Mouse (Mus musculus) hindbrain, embryonic 14.5 days (tissue): ENCODE results near the gene Clptm1. TPM values are rescaled to one million over a fixed set of nuclear protein-coding genes. Genes with fewer than 3 reads are reported as not detected.
A peak's percentile ranks its signal among the peaks of the same experiment; 100 is the strongest.

Experiments used
- ATAC-seq: fragments of 200-750 bp; cut with Nextera tagmentation; 2 replicates; pipeline ENCODE4 v1.8.0; 2017; ENCODE audit warnings: moderate number of reproducible peaks, mild to moderate bottlenecking, moderate TSS enrichment, moderate library complexity; ENCODE audit not compliant: low FRiP score
- DNase-seq: peaks from one replicate; pipeline ENCODE4 v3.0.0-alpha.2; 2015; ENCODE audit warnings: low spot score
- H3K27ac ChIP-seq: fragments of 300-500 bp; sonication (generic); 2 replicates; pipeline ENCODE4 v1.5.1; 2014; ENCODE audit warnings: mild to moderate bottlenecking, moderate library complexity
- H3K27me3 ChIP-seq: fragments of 300-500 bp; sonication (generic); 2 replicates; pipeline ENCODE4 v1.6.1; 2014; ENCODE audit warnings: mild to moderate bottlenecking, low read length, mixed read lengths; ENCODE audit not compliant: control insufficient read depth, insufficient read depth
- H3K36me3 ChIP-seq: fragments of 300-500 bp; sonication (generic); replicated peaks from 2 replicates; pipeline ENCODE4 v1.6.1; 2014; ENCODE audit not compliant: control insufficient read depth, insufficient read depth
- H3K4me1 ChIP-seq: fragments of 300-500 bp; sonication (generic); replicated peaks from 2 replicates; pipeline ENCODE4 v1.6.1; 2014; ENCODE audit warnings: antibody characterized with exemption, low read length, mixed read lengths; ENCODE audit not compliant: control insufficient read depth, insufficient read depth
- H3K4me2 ChIP-seq: fragments of 300-500 bp; sonication (generic); replicated peaks from 2 replicates; pipeline ENCODE4 v1.6.1; 2014; ENCODE audit warnings: mild to moderate bottlenecking, moderate library complexity
- H3K4me3 ChIP-seq: fragments of 300-500 bp; sonication (generic); replicated peaks from 2 replicates; pipeline ENCODE4 v1.5.1; 2014; ENCODE audit warnings: mild to moderate bottlenecking, low read length
- H3K9ac ChIP-seq: fragments of 300-500 bp; sonication (generic); 2 replicates; pipeline ENCODE4 v1.6.1; 2014
- H3K9me3 ChIP-seq: fragments of 300-500 bp; sonication (generic); 2 replicates; pipeline ENCODE4 v1.6.1; 2016; ENCODE audit warnings: low read length; ENCODE audit not compliant: control insufficient read depth
- WGBS: fragments of 180-500 bp; shearing (Covaris S2); extraction: QIAGEN DNeasy Blood & Tissue Kit; methylation state at CpG from one replicate; pipeline ENCODE4 v1.1.7; 2014; 5-methylcytosine and 5-hydroxymethylcytosine counted together
- polyA plus RNA-seq: library from polyadenylated mRNA; unstranded; fragments of >200 nt; fragmentation: Nextera tagmentation; extraction: Ambion mirVana; gene quantifications from 2 replicates; pipeline ENCODE4 v1.2.1, GENCODE M21; 2014

Gene Clptm1
- polyA plus RNA-seq, 1 experiment from 2014 or later, result 150 TPM

GRCm38 (mm10) chr7:19628192-19628535 is 36.7 kb downstream of the Clptm1 start:
- WGBS, result 17% methylated on average over 17 of the region's 17 CpGs
- H3K4me2 ChIP-seq, result peak overlapping the region; percentile 96
- DNase-seq (no peak), ATAC-seq (no peak)
- H3K36me3 ChIP-seq, result peaks cover 12% of the 10 kb centered on the region
- H3K4me3 ChIP-seq, result peak overlapping the region; percentile 76
- no peaks in the 10 kb centered on the region for H3K27me3 ChIP-seq
- H3K27ac ChIP-seq, result no peak overlapping the region
- H3K9me3 ChIP-seq, result no peaks in the 10 kb centered on the region
- H3K9ac ChIP-seq, result no peak overlapping the region
- H3K4me1 ChIP-seq, result 0 out of 2 replicates have a peak, but pooled peaks cover 6% of the 10 kb centered on the region

GRCm38 (mm10) chr7:19627721-19628120 is 37.1 kb downstream of the Clptm1 start:
- Histone ChIP-seq H3K36me3 (peaks cover 7% of the 10 kb centered on the region), H3K9ac (no peak overlapping the region), H3K4me2 (peak overlapping the region; percentile 96), H3K27ac (no peak overlapping the region), H3K4me1 (0 out of 2 replicates have a peak, but pooled peaks cover 6% of the 10 kb centered on the region), H3K9me3 (no peaks in the 10 kb centered on the region), H3K27me3 (no peaks in the 10 kb centered on the region), H3K4me3 (peak overlapping the region; percentile 76; the same call in 1 of the 2 replicates)
- ATAC-seq (no peak), DNase-seq (no peak)
- 66% methylated on average over 3 of the region's 3 CpGs for WGBS

- no peaks in the 10 kb centered on the region for H3K9me3 ChIP-seq
- no peak overlapping the region for H3K4me3 ChIP-seq
- no peaks in the 10 kb centered on the region for H3K27me3 ChIP-seq
- DNase-seq, result no peak
- H3K9ac ChIP-seq, result no peak overlapping the region
- no peak overlapping the region for H3K27ac ChIP-seq
- H3K36me3 ChIP-seq, result no peaks in the 10 kb centered on the region
- no peak for ATAC-seq
- H3K4me2 ChIP-seq, result no peak overlapping the region
- H3K4me1 ChIP-seq, result 0 out of 2 replicates have a peak, but pooled peaks cover 3% of the 10 kb centered on the region
- 67% methylated on average over 2 of the region's 2 CpGs for WGBS
Measured at GRCm38 (mm10) chr7:19623433-19623832, 41.4 kb downstream of the Clptm1 start.

DNA sequence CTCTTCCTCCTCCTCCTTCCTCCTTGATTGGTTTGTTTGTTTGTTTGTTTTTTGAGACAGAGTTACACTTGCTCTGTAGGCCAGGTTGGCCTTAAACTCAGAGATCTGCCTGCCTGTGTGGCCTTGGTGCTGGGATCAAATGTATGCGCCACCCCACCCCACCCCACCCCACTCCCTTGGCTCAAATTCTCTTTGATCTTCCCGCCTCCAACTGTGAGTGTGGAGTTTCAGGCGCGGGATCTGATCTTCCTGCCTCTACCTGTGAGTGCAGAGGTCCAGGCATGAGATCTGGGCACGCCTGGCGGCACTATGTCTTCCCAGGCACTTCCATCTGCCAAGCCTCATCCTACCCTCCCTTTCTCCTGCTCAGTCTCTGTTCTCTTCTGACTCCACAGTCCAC is 42.6 kb downstream of the Clptm1 start:
- ATAC-seq (no peak), DNase-seq (no peak)
- Histone ChIP-seq H3K9ac (no peak overlapping the region), H3K4me1 (no peaks in the 10 kb centered on the region), H3K36me3 (no peaks in the 10 kb centered on the region), H3K27ac (no peak overlapping the region), H3K4me3 (no peak overlapping the region), H3K27me3 (no peaks in the 10 kb centered on the region), H3K4me2 (no peak overlapping the region), H3K9me3 (no peaks in the 10 kb centered on the region)
- 45% methylated on average over 6 of the region's 6 CpGs for WGBS

DNA sequence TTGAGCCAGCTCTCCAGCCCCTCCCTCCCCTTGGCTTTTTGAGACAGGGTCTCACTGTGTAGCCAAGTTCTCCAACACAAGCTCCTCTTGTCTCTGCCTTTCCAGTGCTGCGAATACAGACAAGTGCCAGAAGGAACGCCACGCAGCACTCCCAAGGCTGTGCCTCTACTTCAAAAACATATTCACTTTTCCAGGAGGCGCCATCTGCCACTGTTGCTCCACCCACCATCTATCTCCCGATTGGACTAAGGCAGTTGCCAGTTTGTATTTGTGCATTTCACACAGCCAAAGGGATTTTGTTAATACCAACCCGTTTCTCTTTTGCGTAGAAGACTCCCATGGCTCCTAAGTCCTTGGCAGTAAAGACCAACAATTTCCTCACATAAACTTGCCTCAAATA is 44.0 kb downstream of the Clptm1 start:
- ATAC-seq, result no peak
- H3K4me3 ChIP-seq, result no peak overlapping the region
- 93% methylated on average over 7 of the region's 7 CpGs for WGBS

DNA sequence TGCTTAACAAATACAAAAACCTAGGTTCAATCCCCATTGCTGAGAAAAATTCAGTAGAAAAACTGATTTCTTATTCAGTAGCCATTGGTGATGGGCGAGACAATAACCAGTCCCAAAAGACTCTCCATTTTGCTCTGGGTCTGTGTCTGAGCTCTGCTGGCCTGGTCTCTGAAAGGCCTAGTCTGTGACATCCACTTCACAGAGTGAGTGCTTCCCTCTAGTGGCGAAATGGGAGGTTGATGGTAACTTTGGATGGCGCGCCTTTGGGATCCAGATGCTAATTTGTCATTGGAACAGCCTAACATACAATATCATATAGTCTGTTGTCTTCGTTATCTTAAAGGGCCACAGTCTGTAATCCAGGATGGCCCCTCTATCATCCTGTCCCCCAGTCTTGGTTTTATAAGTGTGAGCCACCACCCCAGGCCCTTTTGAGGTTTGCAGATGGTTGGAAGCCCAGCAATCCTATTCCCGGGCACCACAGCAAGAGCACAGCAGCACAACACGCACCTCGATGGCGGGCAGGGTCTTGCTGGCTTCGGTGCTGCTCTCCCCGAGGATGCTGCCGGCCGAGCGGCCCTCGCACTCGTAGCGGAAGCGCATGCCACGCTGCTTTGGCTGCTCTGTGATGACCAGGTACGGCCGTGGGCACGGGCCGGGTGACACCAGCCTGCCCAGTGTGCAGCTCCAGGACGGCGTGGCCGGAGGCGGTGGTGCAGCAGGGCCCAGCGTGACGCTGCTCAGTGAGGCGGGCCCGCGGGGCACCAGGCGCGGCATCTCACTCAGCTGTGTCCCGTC is 45.6 kb downstream of the Clptm1 start:
- H3K9ac ChIP-seq, result peak overlapping the region; percentile 57
- H3K4me3 ChIP-seq, result peak overlapping the region; percentile 26
- peak overlapping the region; percentile 50 for H3K4me2 ChIP-seq
- DNase-seq, result peak; percentile 91
- 6% methylated on average over 35 of the region's 35 CpGs for WGBS
- H3K27ac ChIP-seq, result no peak overlapping the region
- no peaks in the 10 kb centered on the region for H3K9me3 ChIP-seq
- no peaks in the 10 kb centered on the region for H3K27me3 ChIP-seq
- H3K36me3 ChIP-seq, result no peaks in the 10 kb centered on the region
- H3K4me1 ChIP-seq, result no peaks in the 10 kb centered on the region
- ATAC-seq, result peak; percentile 84

More for the DNA sequence above, 44.0 kb downstream of the Clptm1 start:
- Histone ChIP-seq H3K4me2 (no peak overlapping the region), H3K27ac (no peak overlapping the region), H3K27me3 (no peaks in the 10 kb centered on the region), H3K4me1 (no peaks in the 10 kb centered on the region), H3K36me3 (no peaks in the 10 kb centered on the region), H3K9ac (no peak overlapping the region), H3K9me3 (no peaks in the 10 kb centered on the region)
- no peak for DNase-seq

GRCm38 (mm10) chr7:19615036-19615577 is 49.7 kb downstream of the Clptm1 start:
- Histone ChIP-seq H3K27ac (no peak overlapping the region), H3K9me3 (no peaks in the 10 kb centered on the region), H3K27me3 (no peaks in the 10 kb centered on the region), H3K4me3 (no peak overlapping the region), H3K9ac (no peak overlapping the region), H3K4me2 (no peak overlapping the region), H3K36me3 (no peaks in the 10 kb centered on the region; the same call in 1 of the 2 replicates), H3K4me1 (no peaks in the 10 kb centered on the region)
- ATAC-seq (no peak), DNase-seq (no peak)
- WGBS, result 88% methylated on average over 12 of the region's 12 CpGs

GRCm38 (mm10) chr7:19610969-19611368 is 53.9 kb downstream of the Clptm1 start:
- Histone ChIP-seq H3K4me1 (no peaks in the 10 kb centered on the region), H3K9me3 (no peaks in the 10 kb centered on the region), H3K27ac (no peak overlapping the region), H3K4me3 (no peak overlapping the region), H3K9ac (no peak overlapping the region), H3K36me3 (no peaks in the 10 kb centered on the region; the same call in 1 of the 2 replicates), H3K4me2 (no peak overlapping the region), H3K27me3 (no peaks in the 10 kb centered on the region)
- WGBS, result 82% methylated on average over 5 of the region's 5 CpGs
- ATAC-seq (no peak), DNase-seq (no peak)

DNA sequence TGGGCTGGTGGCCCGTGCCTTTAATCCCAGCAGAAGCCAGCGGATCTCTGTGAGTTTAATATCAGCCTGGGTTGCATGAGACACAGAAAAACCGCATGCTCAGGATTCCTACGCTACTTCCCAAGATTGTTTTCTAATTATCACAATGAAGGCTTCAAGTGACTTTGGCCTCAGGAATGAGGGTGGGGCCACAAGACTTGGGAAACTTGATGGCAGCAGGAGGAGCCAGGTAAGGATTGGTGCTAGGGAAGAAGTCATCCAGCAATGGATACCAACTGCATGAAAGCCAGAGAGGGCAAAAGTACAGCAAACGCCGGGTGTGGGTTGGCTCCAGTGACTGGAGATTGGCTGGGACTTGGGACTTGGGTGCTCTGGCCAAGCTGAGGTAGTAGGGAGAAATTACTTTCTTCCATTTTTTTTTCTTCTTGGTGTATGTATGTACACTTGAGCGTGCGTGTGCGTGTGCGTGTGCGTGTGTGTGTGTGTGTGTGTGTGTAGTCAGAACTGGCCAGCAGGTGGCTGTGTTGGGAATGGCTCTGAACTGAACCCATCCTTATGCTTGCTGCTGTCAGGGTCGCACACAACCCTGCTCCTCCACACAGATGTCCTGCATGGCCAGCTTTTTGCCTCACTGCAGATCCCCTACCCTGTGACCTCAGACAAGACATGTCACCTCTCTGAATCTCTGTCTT is 55.0 kb downstream of the Clptm1 start:
- no peak overlapping the region for H3K4me2 ChIP-seq
- 92% methylated on average over 12 of the region's 12 CpGs for WGBS
- no peaks in the 10 kb centered on the region for H3K27me3 ChIP-seq
- DNase-seq, result no peak
- no peak for ATAC-seq
- H3K4me1 ChIP-seq, result no peaks in the 10 kb centered on the region
- no peaks in the 10 kb centered on the region for H3K9me3 ChIP-seq
- no peak overlapping the region for H3K27ac ChIP-seq
- H3K9ac ChIP-seq, result no peak overlapping the region
- no peak overlapping the region for H3K4me3 ChIP-seq
- H3K36me3 ChIP-seq, result no peaks in the 10 kb centered on the region; the same call in 1 of the 2 replicates
